Mouse (Mus musculus) neural tube, postnatal 0 days (tissue): ENCODE results near the gene Cstf1. TPM values are rescaled to one million over a fixed set of nuclear protein-coding genes. Genes with fewer than 3 reads are reported as not detected.

Experiments used
- polyA plus RNA-seq: library from polyadenylated mRNA; unstranded; fragments of >200 nt; fragmentation: Nextera tagmentation; extraction: Ambion mirVana; gene quantifications from 2 replicates; pipeline ENCODE4 v1.2.1, GENCODE M21; 2015

The Cstf1 gene
- polyA plus RNA-seq, result 22.9 and 23.4 TPM in 2 replicates

GRCm38 (mm10) chr2:172370411-172371223, at the start of gene Cstf1, which contains the start of gene Aurka:
Gene Cstf1, plus strand, starts transcription at chr2:172370681.
Gene Aurka, minus strand, starts transcription at chr2:172370535.

GRCm38 (mm10) chr2:172345258-172345738, 25.2 kb upstream of the Cstf1 start, which contains the start of gene Fam210b:
Gene Fam210b, plus strand, starts transcription at chr2:172345565.

GRCm38 (mm10) chr2:172393391-172394051, 23.0 kb downstream of the Cstf1 start, which contains the start of gene Cass4:
Gene Cass4, plus strand, starts transcription at chr2:172393794.

Other genes with a start within 250 kb of the Cstf1 start
- 0.22 and 0.27 TPM in 2 replicates for gene Mc3r, start 122.2 kb upstream of the Cstf1 start, polyA plus RNA-seq
- gene Fam210b, start 25.1 kb upstream of the Cstf1 start, polyA plus RNA-seq, result 16.3 and 18.7 TPM in 2 replicates
- gene Aurka, start 146 bp upstream of the Cstf1 start, polyA plus RNA-seq, result 7.6 and 8.5 TPM in 2 replicates
- 0.15 and 0.28 TPM in 2 replicates for gene Cass4, start 23.1 kb downstream of the Cstf1 start, polyA plus RNA-seq
- gene Rtf2, start 69.9 kb downstream of the Cstf1 start, polyA plus RNA-seq, result 81.7 and 82.8 TPM in 2 replicates
- 0.66 and 0.87 TPM in 2 replicates for gene Gcnt7, start 87.9 kb downstream of the Cstf1 start, polyA plus RNA-seq
- gene Fam209, start 101.8 kb downstream of the Cstf1 start, polyA plus RNA-seq, result 0.23 TPM in 1 of 2 replicates, not detected in the other
- gene Tfap2c, start 178.9 kb downstream of the Cstf1 start, polyA plus RNA-seq, result 0.13 and 0.19 TPM in 2 replicates